Mouse (Mus musculus) embryonic fibroblast, embryonic 13.5 days (primary cell): ENCODE measurements around the gene Nsun5.

Source experiments
- CTCF ChIP-seq: IDR thresholded peaks from 2 replicates; pipeline ENCODE4 v1.5.1; 2011; ENCODE audit warnings: mild to moderate bottlenecking, control low read depth, low read length, moderate library complexity, borderline replicate concordance; ENCODE audit not compliant: insufficient read depth
- POLR2A ChIP-seq: IDR thresholded peaks from 2 replicates; pipeline ENCODE4 v1.6.1; 2011; ENCODE audit warnings: low read depth, mild to moderate bottlenecking, control low read depth, low read length, moderate library complexity

DNA sequence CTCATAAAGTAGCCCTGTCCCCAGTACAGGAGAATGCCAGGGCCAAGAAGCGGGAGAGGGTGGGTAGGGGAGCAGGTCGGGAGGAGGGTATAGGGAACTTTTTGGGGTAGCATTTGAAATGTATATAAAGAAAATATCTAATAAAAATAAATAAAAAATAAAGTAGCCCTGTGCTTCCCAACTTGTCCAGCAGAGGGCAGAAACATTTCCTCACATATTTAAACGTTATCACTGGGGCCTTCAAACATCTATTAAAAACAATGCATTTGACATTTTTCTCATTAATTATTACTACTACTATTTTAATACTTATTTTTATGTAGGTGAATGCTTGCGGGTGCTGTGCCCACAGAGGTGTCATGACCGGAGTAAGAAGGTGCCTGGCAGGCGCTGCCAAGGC lies 1.9 kb upstream of the Nsun5 start:
- no peak for TF ChIP-seq CTCF
- TF ChIP-seq POLR2A, result no peak
